Mouse (Mus musculus): ENCODE measurements around the gene Lrrfip1. TPM values are rescaled to one million over a fixed set of nuclear protein-coding genes. Genes with fewer than 3 reads are reported as not detected.

Gene Lrrfip1
- total and polyA plus RNA-seq, 2 experiments from 2014 or later, result 120 to 168 TPM

DNA sequence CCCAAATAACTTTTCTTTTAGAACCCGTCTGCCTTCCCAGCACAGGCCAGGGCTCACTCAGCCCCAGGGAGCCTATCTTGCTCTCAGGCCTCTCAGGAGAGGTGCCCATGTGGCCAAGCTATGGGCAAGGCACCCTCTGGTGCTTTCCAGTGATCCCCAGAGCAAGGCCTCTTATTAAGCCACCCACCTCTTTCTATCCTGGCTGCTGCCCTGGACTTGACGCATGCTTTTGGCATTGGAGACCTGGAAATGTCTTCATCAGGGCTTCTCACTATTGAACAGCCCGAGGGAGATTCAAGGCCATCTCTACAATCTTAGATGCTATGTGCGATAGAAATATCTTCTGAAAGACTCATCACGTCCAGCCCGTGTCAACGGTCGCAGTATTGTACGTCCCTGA is 78.9 kb downstream of the Lrrfip1 start:
- WGBS, result 42% methylated on average over 9 of the region's 9 CpGs
- Histone ChIP-seq H3K27me3 (ENCODE audit: control insufficient read depth, insufficient read depth, low read length) (no peaks in the 10 kb centered on the region), H3K4me1 (ENCODE audit: control insufficient read depth, insufficient read depth) (peaks cover 38% of the 10 kb centered on the region), H3K4me3 (ENCODE audit: low read depth, low read length) (no peak overlapping the region), H3K36me3 (replicated peaks; ENCODE audit: control insufficient read depth, insufficient read depth, low read length) (peaks cover 51% of the 10 kb centered on the region), H3K9ac (replicated peaks; ENCODE audit: low read depth, low read length) (0 out of 2 replicates have a peak overlapping the region, but pooled peaks have one; percentile 22), H3K4me2 (ENCODE audit: low read depth, low read length) (no peak overlapping the region), H3K27ac (ENCODE audit: low read depth) (peak overlapping the region; percentile 80), H3K9me3 (replicated peaks; ENCODE audit: control insufficient read depth, low read length) (no peaks in the 10 kb centered on the region)
- no peak for TF ChIP-seq EP300 (IDR thresholded peaks at IDR 0.05; ENCODE audit: low read depth)
- no peak for TF ChIP-seq CTCF (IDR thresholded peaks at IDR 0.05; ENCODE audit: low read depth)
- DNase-seq (ENCODE audit: low spot score) (no peak), ATAC-seq (ENCODE audit: insufficient read depth, low read depth) (peak; percentile 16; the same call in 1 of the 2 replicates)

DNA sequence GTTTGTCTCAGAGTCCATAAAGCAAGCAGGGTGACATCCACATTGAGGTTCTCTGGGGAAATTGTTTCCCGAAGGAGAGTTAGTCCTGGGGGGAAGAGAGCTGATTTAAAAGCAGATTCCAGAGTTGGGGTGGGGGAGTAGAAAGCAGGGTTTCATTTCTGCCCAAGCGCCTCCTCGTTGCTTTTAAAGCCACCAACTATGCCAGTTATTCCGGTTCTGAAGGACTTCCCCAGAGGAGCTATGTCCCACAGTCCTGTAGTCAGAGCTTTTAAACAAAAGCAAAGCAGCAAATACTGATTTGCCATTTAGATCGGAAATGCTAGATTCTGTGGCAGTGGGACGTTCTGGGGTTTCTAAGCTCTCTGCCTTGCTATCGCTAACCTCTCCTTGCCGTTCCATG is 79.4 kb downstream of the Lrrfip1 start:
- Histone ChIP-seq H3K4me3 (ENCODE audit: low read depth, low read length) (no peak overlapping the region), H3K9me3 (replicated peaks; ENCODE audit: control insufficient read depth, low read length) (no peaks in the 10 kb centered on the region), H3K4me2 (ENCODE audit: low read depth, low read length) (no peak overlapping the region), H3K36me3 (replicated peaks; ENCODE audit: control insufficient read depth, insufficient read depth, low read length) (peaks cover 52% of the 10 kb centered on the region), H3K27ac (ENCODE audit: low read depth) (peak overlapping the region; percentile 80), H3K4me1 (ENCODE audit: control insufficient read depth, insufficient read depth) (peaks cover 38% of the 10 kb centered on the region), H3K9ac (replicated peaks; ENCODE audit: low read depth, low read length) (peak overlapping the region; percentile 22; the same call in 1 of the 2 replicates), H3K27me3 (ENCODE audit: control insufficient read depth, insufficient read depth, low read length) (no peaks in the 10 kb centered on the region)
- no peak for DNase-seq (ENCODE audit: low spot score)
- TF ChIP-seq CTCF (IDR thresholded peaks at IDR 0.05; ENCODE audit: low read depth), result no peak
- TF ChIP-seq EP300 (IDR thresholded peaks at IDR 0.05; ENCODE audit: low read depth), result no peak
- 55% methylated on average over 8 of the region's 8 CpGs for WGBS
- no peak for ATAC-seq (ENCODE audit: insufficient read depth, low read depth)

DNA sequence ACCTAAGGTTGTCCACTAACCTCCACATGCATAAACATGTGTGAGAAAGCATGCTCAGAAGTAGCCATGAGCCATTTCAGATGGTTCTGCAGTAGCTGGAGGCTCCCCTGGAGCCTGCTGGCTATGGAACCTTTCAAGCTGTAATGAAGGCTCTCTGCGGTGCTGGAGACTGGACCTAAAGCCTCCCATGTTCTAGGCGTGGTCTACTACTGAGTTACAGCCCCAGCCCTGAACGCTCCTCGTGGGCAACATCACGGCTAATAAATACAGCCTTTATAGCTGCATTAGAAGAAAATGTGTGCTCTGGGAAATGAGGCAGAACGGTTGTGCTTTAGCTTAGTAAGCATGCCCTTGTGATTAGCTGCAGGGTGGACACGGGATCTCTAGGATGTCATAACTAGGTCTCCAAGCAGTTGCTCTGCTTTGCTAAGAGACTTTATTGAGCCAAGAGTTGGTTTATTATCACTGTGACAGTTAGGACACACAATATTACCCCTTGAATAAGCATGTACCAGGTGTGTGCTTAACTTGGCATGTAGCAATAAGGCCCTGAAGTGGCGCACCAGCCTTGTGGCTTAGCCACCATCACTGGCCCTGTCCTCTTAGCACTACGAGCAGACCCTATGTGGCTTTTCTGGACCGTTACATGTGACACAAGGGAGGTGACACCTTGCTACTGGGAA is 81.3 kb downstream of the Lrrfip1 start:
- WGBS, result 79% methylated on average over 10 of the region's 10 CpGs
- peaks cover 50% of the 10 kb centered on the region for H3K36me3 ChIP-seq (replicated peaks; ENCODE audit: control insufficient read depth, insufficient read depth, low read length)
- H3K9ac ChIP-seq (replicated peaks; ENCODE audit: low read depth, low read length), result no peak overlapping the region

DNA sequence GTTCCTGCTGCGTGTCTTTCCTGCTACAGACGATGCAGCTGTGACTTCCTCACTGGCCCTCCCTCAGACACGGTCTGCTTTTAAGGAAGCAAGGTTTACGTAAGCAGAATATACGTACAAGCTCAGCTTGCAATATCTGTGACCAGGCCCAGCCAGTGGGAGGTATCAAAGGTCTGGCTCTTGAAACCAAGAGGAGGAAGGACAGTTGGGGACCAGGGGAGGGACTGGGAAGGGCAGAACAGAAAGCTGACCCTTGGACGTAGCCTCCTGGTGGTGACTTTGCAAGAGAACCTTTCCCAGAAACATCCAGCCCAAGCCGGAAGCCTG is 81.8 kb downstream of the Lrrfip1 start:
- peaks cover 46% of the 10 kb centered on the region for H3K36me3 ChIP-seq (replicated peaks; ENCODE audit: control insufficient read depth, insufficient read depth, low read length)
- peak; percentile 39 for DNase-seq (ENCODE audit: low spot score)
- peaks cover 50% of the 10 kb centered on the region for H3K4me1 ChIP-seq (ENCODE audit: control insufficient read depth, insufficient read depth)

More for the DNA sequence above, 81.3 kb downstream of the Lrrfip1 start:
- Histone ChIP-seq H3K4me3 (ENCODE audit: low read depth, low read length) (no peak overlapping the region), H3K27ac (ENCODE audit: low read depth) (peak overlapping the region; percentile 31; the same call in 1 of the 2 replicates), H3K4me2 (ENCODE audit: low read depth, low read length) (no peak overlapping the region), H3K27me3 (ENCODE audit: control insufficient read depth, insufficient read depth, low read length) (no peaks in the 10 kb centered on the region), H3K4me1 (ENCODE audit: control insufficient read depth, insufficient read depth) (peaks cover 50% of the 10 kb centered on the region), H3K9me3 (replicated peaks; ENCODE audit: control insufficient read depth, low read length) (no peaks in the 10 kb centered on the region)
- ATAC-seq (ENCODE audit: insufficient read depth, low read depth) (0 out of 2 replicates have a peak, but pooled peaks have one; percentile 13), DNase-seq (ENCODE audit: low spot score) (no peak)
- no peak for TF ChIP-seq EP300 (IDR thresholded peaks at IDR 0.05; ENCODE audit: low read depth)
- no peak for TF ChIP-seq CTCF (IDR thresholded peaks at IDR 0.05; ENCODE audit: low read depth)

DNA sequence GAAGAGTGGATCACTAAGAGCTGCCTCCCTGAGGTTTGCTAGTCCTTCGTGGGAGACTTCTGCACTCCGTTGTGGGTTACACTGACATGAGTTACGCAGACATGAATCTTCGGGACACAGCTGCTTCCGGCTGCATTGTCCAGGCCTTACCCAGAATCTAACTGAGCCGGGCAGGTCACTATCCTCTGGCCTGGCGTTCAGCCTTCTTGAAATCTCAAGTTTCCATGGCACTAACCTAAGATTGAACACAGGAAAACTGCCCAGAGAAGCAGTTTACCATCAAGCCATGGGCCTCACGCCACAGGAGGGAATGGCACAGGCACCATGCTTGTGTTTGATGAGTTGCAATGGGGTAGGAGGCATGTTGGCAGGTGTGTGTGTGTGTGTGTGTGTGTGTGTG is 85.8 kb downstream of the Lrrfip1 start:
- DNase-seq (ENCODE audit: low spot score) (no peak), ATAC-seq (ENCODE audit: insufficient read depth, low read depth) (no peak)
- Histone ChIP-seq H3K4me2 (ENCODE audit: low read depth, low read length) (no peak overlapping the region), H3K36me3 (replicated peaks; ENCODE audit: control insufficient read depth, insufficient read depth, low read length) (peaks cover 40% of the 10 kb centered on the region), H3K9me3 (replicated peaks; ENCODE audit: control insufficient read depth, low read length) (no peaks in the 10 kb centered on the region), H3K9ac (replicated peaks; ENCODE audit: low read depth, low read length) (peak overlapping the region; percentile 30; the same call in 1 of the 2 replicates), H3K27ac (ENCODE audit: low read depth) (peak overlapping the region; percentile 84), H3K4me1 (ENCODE audit: control insufficient read depth, insufficient read depth) (peaks cover 48% of the 10 kb centered on the region), H3K4me3 (ENCODE audit: low read depth, low read length) (no peak overlapping the region), H3K27me3 (ENCODE audit: control insufficient read depth, insufficient read depth, low read length) (no peaks in the 10 kb centered on the region)
- TF ChIP-seq EP300 (IDR thresholded peaks at IDR 0.05; ENCODE audit: low read depth), result no peak
- no peak for TF ChIP-seq CTCF (IDR thresholded peaks at IDR 0.05; ENCODE audit: low read depth)
- WGBS, result 60% methylated on average over 8 of the region's 8 CpGs

More for the DNA sequence above, 81.8 kb downstream of the Lrrfip1 start:
- Histone ChIP-seq H3K9ac (replicated peaks; ENCODE audit: low read depth, low read length) (no peak overlapping the region), H3K27me3 (ENCODE audit: control insufficient read depth, insufficient read depth, low read length) (no peaks in the 10 kb centered on the region), H3K4me3 (ENCODE audit: low read depth, low read length) (no peak overlapping the region), H3K4me2 (ENCODE audit: low read depth, low read length) (no peak overlapping the region), H3K9me3 (replicated peaks; ENCODE audit: control insufficient read depth, low read length) (no peaks in the 10 kb centered on the region), H3K27ac (ENCODE audit: low read depth) (peak overlapping the region; percentile 31; the same call in 1 of the 2 replicates)
- peak; percentile 44 for TF ChIP-seq CTCF (IDR thresholded peaks at IDR 0.05; ENCODE audit: low read depth)
- no peak for TF ChIP-seq EP300 (IDR thresholded peaks at IDR 0.05; ENCODE audit: low read depth)
- ATAC-seq (ENCODE audit: insufficient read depth, low read depth), result 0 out of 2 replicates have a peak, but pooled peaks have one; percentile 12
- 47% methylated on average over 7 of the region's 7 CpGs for WGBS
